Mouse (Mus musculus): Measurements from ENCODE around the gene Atp5s.
A peak's percentile ranks its signal among the peaks of the same experiment; 100 is the strongest.

DNA sequence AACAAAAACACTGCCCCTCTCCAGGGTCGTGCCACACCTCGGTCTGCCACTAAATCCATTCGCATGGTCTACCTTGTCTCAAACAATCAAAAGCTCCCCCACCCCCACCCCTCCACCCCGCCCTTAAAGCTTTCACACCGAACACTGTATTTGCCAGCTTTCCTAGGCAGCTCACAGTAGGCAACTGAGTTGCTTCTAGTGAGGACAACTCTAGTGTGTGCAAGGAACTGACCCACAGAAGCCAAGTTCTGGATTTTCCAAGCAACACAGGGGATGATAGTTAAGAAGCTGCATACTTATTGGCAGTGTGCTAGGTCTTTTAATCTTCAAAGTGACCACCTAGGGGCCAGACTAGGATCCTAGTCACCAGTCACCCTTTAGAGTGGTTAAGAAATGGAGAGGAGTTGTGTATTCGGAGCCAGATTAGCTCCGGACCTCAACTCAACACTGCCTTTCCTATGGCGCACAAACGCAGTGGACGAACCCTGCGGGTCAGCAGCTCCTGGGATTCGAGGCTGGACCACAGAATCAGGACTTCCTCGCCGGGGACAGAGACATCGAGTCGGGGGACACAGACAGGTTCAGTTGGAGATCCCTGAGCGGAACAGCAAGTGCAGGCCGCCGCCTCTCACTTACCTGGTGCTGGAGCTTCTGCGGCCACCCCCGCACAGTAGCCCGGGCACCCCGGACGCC lies 586 bp upstream of the Atp5s start:
- no peak for TF ChIP-seq CTCF (IDR thresholded peaks at IDR 0.05; ENCODE audit: borderline replicate concordance, insufficient read depth, low read length)
- 0 out of 2 replicates have a peak, but pooled peaks have one; percentile 26 for TF ChIP-seq POLR2A (IDR thresholded peaks at IDR 0.05; ENCODE audit: low read depth, low read length)

Data from embryonic fibroblast, embryonic 13.5 days (primary cell).